Mouse (Mus musculus) liver, embryonic 11.5 days (tissue): ENCODE data around the gene E2f1. TPM values are rescaled to one million over a fixed set of nuclear protein-coding genes. Genes with fewer than 3 reads are reported as not detected.

Source experiments
- ATAC-seq: fragments of 200-750 bp; cut with Nextera tagmentation; replicated peaks from 2 replicates; pipeline ENCODE4 v1.8.0; 2017; ENCODE audit warnings: moderate number of reproducible peaks, mild to moderate bottlenecking, moderate TSS enrichment, moderate library complexity; ENCODE audit not compliant: low FRiP score
- DNase-seq: peaks from one replicate; pipeline ENCODE4 v3.0.0-alpha.2; 2017; ENCODE audit warnings: low spot score
- H3K27ac ChIP-seq: fragments of 300-500 bp; sonication (generic); 2 replicates; pipeline ENCODE4 v1.5.1; 2014; ENCODE audit warnings: mild to moderate bottlenecking, low read depth, low read length, control low read depth
- H3K27me3 ChIP-seq: fragments of 300-500 bp; sonication (generic); replicated peaks from 2 replicates; pipeline ENCODE4 v1.6.1; 2014; ENCODE audit warnings: low read length, mixed read lengths; ENCODE audit not compliant: control insufficient read depth, insufficient read depth
- H3K36me3 ChIP-seq: fragments of 300-500 bp; sonication (generic); 2 replicates; pipeline ENCODE4 v1.6.1; 2014; ENCODE audit warnings: mild to moderate bottlenecking, low read length, moderate library complexity, mixed read lengths; ENCODE audit not compliant: control insufficient read depth, insufficient read depth
- H3K4me1 ChIP-seq: fragments of 300-500 bp; sonication (generic); replicated peaks from 2 replicates; pipeline ENCODE4 v1.6.1; 2014; ENCODE audit warnings: low read length, mixed read lengths; ENCODE audit not compliant: control insufficient read depth, insufficient read depth
- H3K4me2 ChIP-seq: fragments of 300-500 bp; sonication (generic); 2 replicates; pipeline ENCODE4 v1.6.1; 2014; ENCODE audit warnings: mild to moderate bottlenecking, control low read depth, moderate library complexity
- H3K4me3 ChIP-seq: fragments of 300-500 bp; sonication (generic); 2 replicates; pipeline ENCODE4 v1.5.1; 2014; ENCODE audit warnings: low read depth, low read length, control low read depth
- H3K9ac ChIP-seq: fragments of 300-500 bp; sonication (generic); 2 replicates; pipeline ENCODE4 v1.6.1; 2014; ENCODE audit warnings: low read depth, low read length, control low read depth
- H3K9me3 ChIP-seq: fragments of 300-500 bp; sonication (generic); 2 replicates; pipeline ENCODE4 v1.6.1; 2016; ENCODE audit warnings: low read length, inconsistent platforms, mixed read lengths; ENCODE audit not compliant: control insufficient read depth
- WGBS: fragments of 180-500 bp; shearing (Covaris S2); extraction: QIAGEN DNeasy Blood & Tissue Kit; methylation state at CpG from one replicate; pipeline ENCODE4 v1.1.7; 2014; 5-methylcytosine and 5-hydroxymethylcytosine counted together
- polyA plus RNA-seq: library from polyadenylated mRNA; unstranded; fragments of >200 nt; fragmentation: Nextera tagmentation; extraction: Ambion mirVana; gene quantifications from 2 replicates; pipeline ENCODE4 v1.2.1, GENCODE M21; 2014

The E2f1 gene
- polyA plus RNA-seq, 1 experiment from 2014 or later, result 14.0 TPM

- H3K27me3 ChIP-seq, result no peaks in the 10 kb centered on the region
- H3K4me2 ChIP-seq, result no peak overlapping the region
- no peak for ATAC-seq
- no peaks in the 10 kb centered on the region for H3K9me3 ChIP-seq
- no peak overlapping the region for H3K9ac ChIP-seq
- WGBS, result 78% methylated on average over 3 of the region's 3 CpGs
- H3K4me3 ChIP-seq, result no peak overlapping the region
- H3K27ac ChIP-seq, result no peak overlapping the region
- peaks cover 22% of the 10 kb centered on the region for H3K4me1 ChIP-seq
- H3K36me3 ChIP-seq, result no peaks in the 10 kb centered on the region
- no peak for DNase-seq
Observed at GRCm38 (mm10) chr2:154572996-154573395, 3.3 kb upstream of the E2f1 start.

- WGBS, result 79% methylated on average over 8 of the region's 8 CpGs
- Histone ChIP-seq H3K9ac (no peak overlapping the region), H3K36me3 (no peaks in the 10 kb centered on the region), H3K4me2 (no peak overlapping the region), H3K27ac (no peak overlapping the region), H3K27me3 (no peaks in the 10 kb centered on the region), H3K9me3 (no peaks in the 10 kb centered on the region), H3K4me1 (peaks cover 26% of the 10 kb centered on the region), H3K4me3 (no peak overlapping the region)
- no peak for ATAC-seq
- DNase-seq, result no peak
Observed at GRCm38 (mm10) chr2:154571976-154572375, 2.3 kb upstream of the E2f1 start.

GRCm38 (mm10) chr2:154571266-154571665 lies 1.6 kb upstream of the E2f1 start:
- ATAC-seq (no peak), DNase-seq (no peak)
- 70% methylated on average over 4 of the region's 4 CpGs for WGBS
- Histone ChIP-seq H3K27me3 (no peaks in the 10 kb centered on the region), H3K4me2 (no peak overlapping the region; the same call in 1 of the 2 replicates), H3K9ac (no peak overlapping the region), H3K4me3 (no peak overlapping the region), H3K36me3 (no peaks in the 10 kb centered on the region), H3K27ac (no peak overlapping the region), H3K4me1 (peaks cover 31% of the 10 kb centered on the region), H3K9me3 (no peaks in the 10 kb centered on the region)

GRCm38 (mm10) chr2:154570666-154571065 lies 974 bp upstream of the E2f1 start:
- H3K9me3 ChIP-seq, result no peaks in the 10 kb centered on the region
- WGBS, result 53% methylated on average over 4 of the region's 4 CpGs
- H3K4me2 ChIP-seq, result peak overlapping the region; percentile 86
- no peak for ATAC-seq
- H3K9ac ChIP-seq, result peak overlapping the region; percentile 69; the same call in 1 of the 2 replicates
- no peaks in the 10 kb centered on the region for H3K27me3 ChIP-seq
- H3K4me3 ChIP-seq, result peak overlapping the region; percentile 88; the same call in 1 of the 2 replicates
- peak overlapping the region; percentile 57; the same call in 1 of the 2 replicates for H3K27ac ChIP-seq
- no peaks in the 10 kb centered on the region for H3K36me3 ChIP-seq
- DNase-seq, result no peak
- peaks cover 35% of the 10 kb centered on the region for H3K4me1 ChIP-seq

GRCm38 (mm10) chr2:154569071-154569748 lies 482 bp downstream of the E2f1 start:
- Histone ChIP-seq H3K27ac (peak overlapping the region; percentile 95), H3K9ac (peak overlapping the region; percentile 91), H3K4me2 (peak overlapping the region; percentile 86), H3K4me3 (peak overlapping the region; percentile 88), H3K27me3 (no peaks in the 10 kb centered on the region), H3K4me1 (peaks cover 38% of the 10 kb centered on the region), H3K36me3 (peaks cover 5% of the 10 kb centered on the region; the same call in 1 of the 2 replicates), H3K9me3 (no peaks in the 10 kb centered on the region)
- DNase-seq (peak; percentile 85), ATAC-seq (peak; percentile 85)
- WGBS, result under 1% methylated on average over 64 of the region's 70 CpGs

GRCm38 (mm10) chr2:154568329-154569070 lies 1.2 kb downstream of the E2f1 start:
- DNase-seq (peak; percentile 58), ATAC-seq (peak; percentile 30)
- Histone ChIP-seq H3K27ac (peak overlapping the region; percentile 95), H3K9me3 (no peaks in the 10 kb centered on the region), H3K9ac (peak overlapping the region; percentile 91), H3K4me3 (peak overlapping the region; percentile 88), H3K4me1 (peaks cover 38% of the 10 kb centered on the region), H3K27me3 (no peaks in the 10 kb centered on the region), H3K36me3 (peaks cover 7% of the 10 kb centered on the region; the same call in 1 of the 2 replicates), H3K4me2 (peak overlapping the region; percentile 86)
- WGBS, result 20% methylated on average over 10 of the region's 10 CpGs

GRCm38 (mm10) chr2:154567766-154568165 lies 1.9 kb downstream of the E2f1 start:
- Histone ChIP-seq H3K36me3 (peaks cover 11% of the 10 kb centered on the region; the same call in 1 of the 2 replicates), H3K9ac (peak overlapping the region; percentile 91), H3K4me3 (peak overlapping the region; percentile 88), H3K4me1 (peaks cover 38% of the 10 kb centered on the region), H3K9me3 (no peaks in the 10 kb centered on the region), H3K27me3 (no peaks in the 10 kb centered on the region), H3K27ac (peak overlapping the region; percentile 61; the same call in 1 of the 2 replicates), H3K4me2 (peak overlapping the region; percentile 86)
- 68% methylated on average over 2 of the region's 2 CpGs for WGBS
- no peak for DNase-seq
- ATAC-seq, result no peak

- WGBS, result 69% methylated on average over 8 of the region's 8 CpGs
- no peak overlapping the region for H3K27ac ChIP-seq
- peaks cover 38% of the 10 kb centered on the region for H3K4me1 ChIP-seq
- H3K4me3 ChIP-seq, result no peak overlapping the region
- H3K36me3 ChIP-seq, result peaks cover 16% of the 10 kb centered on the region; the same call in 1 of the 2 replicates
- no peaks in the 10 kb centered on the region for H3K27me3 ChIP-seq
- ATAC-seq (no peak), DNase-seq (no peak)
- no peaks in the 10 kb centered on the region for H3K9me3 ChIP-seq
- H3K4me2 ChIP-seq, result no peak overlapping the region
- H3K9ac ChIP-seq, result no peak overlapping the region
Observed at GRCm38 (mm10) chr2:154566641-154567040, 3.1 kb downstream of the E2f1 start.
